Mouse (Mus musculus): ENCODE results near the gene Dop1b. TPM values are rescaled to one million over a fixed set of nuclear protein-coding genes. Genes with fewer than 3 reads are reported as not detected.
A peak's percentile ranks its signal among the peaks of the same experiment; 100 is the strongest.
"Not testable (repeated sequence)": the region's sequence is repeated elsewhere in the genome, so short reads cannot be mapped to it uniquely, and the experiment has no call there.

Dop1b gene
- total RNA-seq, 1 experiment from 2014 or later: 11.2 TPM

- ATAC-seq (replicated peaks in 1 of 2; ENCODE audit: insufficient read depth in 1 of 2, low FRiP score in 2 of 2, low TSS enrichment in 1 of 2, low read depth in 1 of 2, poor library complexity in 2 of 2, severe bottlenecking in 2 of 2): no peak
Measured at GRCm38 (mm10) chr16:93777247-93777999, 65.7 kb downstream of the Dop1b start.

DNA sequence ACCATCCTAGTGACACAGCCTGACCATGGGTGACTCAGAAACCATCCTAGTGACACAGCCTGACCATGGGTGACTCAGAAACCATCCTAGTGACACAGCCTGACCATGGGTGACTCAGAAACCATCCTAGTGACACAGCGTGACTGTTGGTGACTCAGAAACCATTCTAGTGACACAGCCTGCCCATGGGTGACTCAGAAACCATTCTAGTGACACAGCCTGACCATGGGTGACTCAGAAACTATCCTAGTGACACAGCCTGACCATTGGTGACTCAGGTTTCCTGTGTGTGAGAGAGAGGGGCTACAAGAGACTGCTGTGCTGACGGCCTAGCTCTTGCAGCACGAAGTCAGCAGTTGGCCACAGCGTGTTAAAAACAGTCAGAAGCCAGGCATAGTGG lies 66.7 kb downstream of the Dop1b start:
- not testable (repeated sequence) for ATAC-seq (replicated peaks in 1 of 2; ENCODE audit: insufficient read depth in 1 of 2, low FRiP score in 2 of 2, low TSS enrichment in 1 of 2, low read depth in 1 of 2, poor library complexity in 2 of 2, severe bottlenecking in 2 of 2)

DNA sequence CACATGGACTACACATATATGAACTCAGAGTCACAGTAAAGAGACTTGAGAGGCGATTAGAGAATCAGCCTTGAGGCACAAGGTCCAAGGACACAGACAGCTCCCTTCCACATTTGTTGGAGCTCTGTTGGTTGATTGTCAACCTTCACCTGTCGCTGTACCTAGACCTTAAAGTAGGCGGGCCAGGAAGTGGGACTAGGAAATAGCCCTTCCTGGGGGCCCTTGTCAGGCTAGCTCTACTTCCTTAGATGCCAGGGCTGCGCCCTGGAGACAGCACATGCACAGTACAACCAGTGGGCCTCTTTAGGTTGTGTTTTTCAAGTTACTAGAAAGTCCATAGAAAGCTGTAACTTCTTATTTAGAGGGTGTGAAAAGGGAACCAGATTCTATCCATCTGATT lies 67.8 kb downstream of the Dop1b start:
- ATAC-seq (replicated peaks in 1 of 2; ENCODE audit: insufficient read depth in 1 of 2, low FRiP score in 2 of 2, low TSS enrichment in 1 of 2, low read depth in 1 of 2, poor library complexity in 2 of 2, severe bottlenecking in 2 of 2): no peak

- peak; percentile 57 to 77 for ATAC-seq (replicated peaks in 1 of 2; ENCODE audit: insufficient read depth in 1 of 2, low FRiP score in 2 of 2, low TSS enrichment in 1 of 2, low read depth in 1 of 2, poor library complexity in 2 of 2, severe bottlenecking in 2 of 2)
Measured at GRCm38 (mm10) chr16:93780660-93781479, 69.2 kb downstream of the Dop1b start.

DNA sequence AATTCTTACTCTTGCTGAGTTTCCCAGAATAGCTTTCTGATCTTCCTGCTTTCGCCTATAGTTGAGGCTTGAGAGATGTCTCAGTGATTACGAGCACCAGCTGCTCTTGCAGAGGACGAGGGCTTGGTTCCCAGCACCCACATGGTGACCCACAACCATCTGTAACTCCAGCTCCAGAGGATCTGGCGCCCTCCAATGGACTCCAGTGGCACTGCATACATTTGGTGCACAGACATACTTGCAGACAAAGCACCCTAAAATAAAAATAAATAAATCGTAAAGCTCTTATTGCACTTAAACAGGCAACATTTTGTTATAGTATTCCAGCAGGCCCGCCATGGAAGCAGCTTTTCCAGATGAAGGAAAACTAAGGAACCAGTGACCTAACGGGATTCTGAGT lies 72.5 kb downstream of the Dop1b start:
- no peak for ATAC-seq (replicated peaks in 1 of 2; ENCODE audit: insufficient read depth in 1 of 2, low FRiP score in 2 of 2, low TSS enrichment in 1 of 2, low read depth in 1 of 2, poor library complexity in 2 of 2, severe bottlenecking in 2 of 2)

DNA sequence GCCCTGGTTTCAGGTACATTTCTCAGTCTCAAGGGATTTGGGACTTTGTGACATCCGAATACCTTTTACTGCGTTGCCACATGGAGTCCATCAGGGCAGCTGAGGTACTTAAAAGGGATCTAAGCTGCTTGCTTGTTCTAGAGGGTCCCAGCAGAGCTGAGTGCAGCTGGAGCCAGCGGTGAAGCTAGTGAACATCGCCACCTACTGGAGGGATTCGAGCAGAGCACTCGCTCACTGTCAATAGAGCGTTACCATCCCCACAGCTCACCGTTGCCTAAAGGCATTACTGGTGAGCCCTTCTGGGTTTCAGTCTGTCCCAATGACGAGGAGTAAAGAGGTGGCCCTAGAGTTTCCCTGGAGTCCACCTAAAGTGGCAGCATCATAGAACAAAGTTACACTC lies 74.1 kb downstream of the Dop1b start:
- ATAC-seq (replicated peaks in 1 of 2; ENCODE audit: insufficient read depth in 1 of 2, low FRiP score in 2 of 2, low TSS enrichment in 1 of 2, low read depth in 1 of 2, poor library complexity in 2 of 2, severe bottlenecking in 2 of 2): peak; percentile 51 to 55; a peak in 3 of 4 replicates

GRCm38 (mm10) chr16:93788388-93788787 lies 76.7 kb downstream of the Dop1b start:
- no peak for ATAC-seq (replicated peaks in 1 of 2; ENCODE audit: insufficient read depth in 1 of 2, low FRiP score in 2 of 2, low TSS enrichment in 1 of 2, low read depth in 1 of 2, poor library complexity in 2 of 2, severe bottlenecking in 2 of 2)

DNA sequence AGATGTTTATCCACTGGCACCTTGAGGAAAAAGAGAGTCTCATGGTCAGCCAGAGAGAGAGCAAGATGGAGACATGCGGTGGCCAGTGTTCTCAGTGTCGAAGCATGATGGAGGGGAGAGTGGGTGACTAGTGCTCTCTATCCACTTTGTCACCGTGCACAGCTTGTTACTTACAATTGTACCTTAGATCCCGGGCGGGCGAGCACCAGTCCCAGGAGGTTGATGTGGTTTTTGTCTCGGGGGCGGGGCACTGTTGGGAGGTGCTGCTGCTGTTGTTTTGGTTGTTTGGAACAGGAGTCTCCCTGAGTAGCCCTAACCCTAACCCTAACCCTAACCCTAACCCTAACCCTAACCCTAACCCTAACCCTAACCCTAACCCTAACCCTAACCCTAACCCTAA lies 77.2 kb downstream of the Dop1b start:
- ATAC-seq (replicated peaks in 1 of 2; ENCODE audit: insufficient read depth in 1 of 2, low FRiP score in 2 of 2, low TSS enrichment in 1 of 2, low read depth in 1 of 2, poor library complexity in 2 of 2, severe bottlenecking in 2 of 2): no peak

GRCm38 (mm10) chr16:93789971-93790755 lies 78.5 kb downstream of the Dop1b start:
- ATAC-seq (replicated peaks in 1 of 2; ENCODE audit: insufficient read depth in 1 of 2, low FRiP score in 2 of 2, low TSS enrichment in 1 of 2, low read depth in 1 of 2, poor library complexity in 2 of 2, severe bottlenecking in 2 of 2): no peak

DNA sequence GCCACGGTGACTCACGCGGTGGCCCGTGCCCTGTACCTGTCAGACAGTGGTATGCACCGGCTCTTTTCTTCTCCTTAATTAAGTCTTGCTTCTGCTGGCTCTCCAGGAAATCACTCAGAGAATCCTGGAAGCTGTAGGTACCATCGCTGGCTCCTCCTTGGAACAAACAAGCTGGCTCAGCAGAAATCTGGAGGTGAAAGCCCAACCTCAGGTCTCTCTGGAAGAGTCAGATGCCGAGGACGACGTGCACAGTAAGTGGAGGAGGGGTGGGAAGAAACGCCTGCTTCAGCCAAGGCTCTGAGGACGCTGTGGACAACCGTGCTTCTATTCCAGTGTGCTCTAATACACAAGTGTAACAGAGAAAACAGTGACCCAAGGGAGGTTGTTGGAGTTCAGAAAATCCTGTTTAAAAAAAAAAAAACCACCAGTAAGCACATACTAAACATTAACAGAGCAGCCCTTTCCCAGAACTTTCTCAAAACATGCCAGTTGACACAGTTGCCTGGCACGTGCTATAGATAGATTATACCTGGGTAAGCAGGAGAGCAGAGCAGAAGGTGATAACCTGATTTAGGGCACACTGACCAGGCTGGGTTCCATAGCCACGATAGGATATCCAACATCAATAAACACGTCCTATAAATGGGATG lies 81.4 kb downstream of the Dop1b start:
- no peak for ATAC-seq (replicated peaks in 1 of 2; ENCODE audit: insufficient read depth in 1 of 2, low FRiP score in 2 of 2, low TSS enrichment in 1 of 2, low read depth in 1 of 2, poor library complexity in 2 of 2, severe bottlenecking in 2 of 2)

- no peak for ATAC-seq (replicated peaks in 1 of 2; ENCODE audit: insufficient read depth in 1 of 2, low FRiP score in 2 of 2, low TSS enrichment in 1 of 2, low read depth in 1 of 2, poor library complexity in 2 of 2, severe bottlenecking in 2 of 2)
Measured at GRCm38 (mm10) chr16:93794845-93795244, 83.1 kb downstream of the Dop1b start.

DNA sequence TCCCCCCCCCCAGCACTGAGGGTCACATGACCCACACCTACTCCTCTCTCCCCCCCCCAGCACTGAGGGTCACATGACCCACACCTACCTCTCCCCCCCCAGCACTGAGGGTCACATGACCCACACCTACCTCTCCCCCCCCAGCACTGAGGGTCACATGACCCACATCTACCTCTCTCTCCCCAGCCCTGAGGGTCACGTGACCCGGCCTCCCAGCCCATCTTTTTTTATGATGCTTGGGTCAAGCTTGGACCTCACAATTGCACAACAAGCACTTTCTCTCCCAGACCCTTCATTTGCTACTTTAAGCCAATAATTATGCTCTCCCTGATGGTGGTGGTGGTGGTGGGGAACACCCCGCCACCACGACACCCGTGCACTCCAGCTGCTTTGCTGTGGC lies 83.7 kb downstream of the Dop1b start:
- ATAC-seq (replicated peaks in 1 of 2; ENCODE audit: insufficient read depth in 1 of 2, low FRiP score in 2 of 2, low TSS enrichment in 1 of 2, low read depth in 1 of 2, poor library complexity in 2 of 2, severe bottlenecking in 2 of 2): no peak

GRCm38 (mm10) chr16:93797021-93797840 lies 85.5 kb downstream of the Dop1b start:
- ATAC-seq (replicated peaks in 1 of 2; ENCODE audit: insufficient read depth in 1 of 2, low FRiP score in 2 of 2, low TSS enrichment in 1 of 2, low read depth in 1 of 2, poor library complexity in 2 of 2, severe bottlenecking in 2 of 2): no peak

- no peak for ATAC-seq (replicated peaks in 1 of 2; ENCODE audit: insufficient read depth in 1 of 2, low FRiP score in 2 of 2, low TSS enrichment in 1 of 2, low read depth in 1 of 2, poor library complexity in 2 of 2, severe bottlenecking in 2 of 2)
Measured at GRCm38 (mm10) chr16:93797841-93798492, 86.3 kb downstream of the Dop1b start.

DNA sequence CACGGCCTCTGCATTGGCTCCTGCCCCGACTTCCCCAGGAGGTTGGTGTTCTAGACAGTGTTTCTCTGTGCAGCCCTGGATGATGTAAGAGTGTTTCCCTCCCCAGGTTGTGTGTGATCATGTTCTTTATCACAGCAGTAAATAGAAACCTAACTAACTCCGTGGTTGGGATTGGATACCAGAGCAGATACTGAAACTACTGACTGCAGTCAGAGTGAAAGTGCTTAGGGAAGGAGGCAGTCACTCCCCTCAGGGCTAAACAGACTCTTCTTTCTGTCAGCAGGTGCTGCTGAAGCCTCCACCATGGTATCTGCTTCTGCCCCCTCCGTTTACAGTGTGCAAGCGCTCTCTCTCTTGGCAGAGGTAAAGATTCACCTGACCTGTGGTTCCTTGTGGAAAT lies 86.9 kb downstream of the Dop1b start:
- no peak for ATAC-seq (replicated peaks in 1 of 2; ENCODE audit: insufficient read depth in 1 of 2, low FRiP score in 2 of 2, low TSS enrichment in 1 of 2, low read depth in 1 of 2, poor library complexity in 2 of 2, severe bottlenecking in 2 of 2)

DNA sequence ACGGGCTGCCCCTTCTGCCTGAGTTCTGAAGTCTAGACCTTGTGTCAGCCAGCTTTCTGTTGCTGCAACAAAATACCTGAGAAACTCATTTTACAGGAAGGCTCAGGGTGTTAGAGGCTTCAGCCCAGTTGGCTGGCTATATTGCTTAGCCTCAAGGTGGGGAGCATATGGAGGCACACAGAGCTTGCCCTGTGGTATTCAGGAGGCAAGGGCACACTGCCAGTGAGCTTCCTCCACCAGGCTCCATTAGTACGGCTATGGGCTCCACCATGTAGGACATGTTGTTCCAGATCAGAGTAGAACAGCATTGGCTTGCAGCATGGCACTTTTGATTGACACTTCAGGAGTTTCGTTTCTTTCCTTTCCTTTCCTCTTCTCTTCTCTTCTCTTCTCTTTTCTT lies 87.4 kb downstream of the Dop1b start:
- no peak for ATAC-seq (replicated peaks in 1 of 2; ENCODE audit: insufficient read depth in 1 of 2, low FRiP score in 2 of 2, low TSS enrichment in 1 of 2, low read depth in 1 of 2, poor library complexity in 2 of 2, severe bottlenecking in 2 of 2)
